9 mouse cellular contexts compared by ENCODE assay signal in genomic region chr7:144074718-144075117, GRCm38 (mm10).
DNase-seq lines count a peak whose midpoint lies in the region; ATAC-seq lines count a peak whose summit lies in the region.
"Had no signal": no experiment of that assay in that cellular context is flagged by ENCODE, and none has a peak within 500 bp of the region (broad histone marks: within the 10 kb centered on the region; RNA-seq: fewer than 3 reads in every experiment).

No protein-coding gene starts in this region.

- H3K4me3 ChIP-seq in heart, embryonic 11.5 days (ENCODE audit: low read depth, low read length) = no peak overlapping the region
- H3K4me3 ChIP-seq: megakaryocyte, embryonic 14.5 days had no signal

- no peaks in the 10 kb centered on the region for H3K27me3 ChIP-seq in heart, embryonic 11.5 days (ENCODE audit: control insufficient read depth, insufficient read depth, low read length)

- 22% methylated on average over 3 of the region's 3 CpGs for WGBS in heart, embryonic 11.5 days (ENCODE audit: insufficient replicate concordance)

- H3K9me3 ChIP-seq in heart, embryonic 11.5 days (replicated peaks; ENCODE audit: control insufficient read depth, low read length) = no peaks in the 10 kb centered on the region

- H3K36me3 ChIP-seq in heart, embryonic 11.5 days (ENCODE audit: control insufficient read depth, insufficient read depth, low read length) = no peaks in the 10 kb centered on the region

- H3K27ac ChIP-seq in heart, embryonic 11.5 days (ENCODE audit: low read depth, low read length) = no peak overlapping the region

- H3K9ac ChIP-seq in heart, embryonic 11.5 days (ENCODE audit: low read depth, low read length) = no peak overlapping the region

- no peak overlapping the region for H3K4me2 ChIP-seq in heart, embryonic 11.5 days

- intact Hi-C loops in heart, postnatal 10 days (cut with DNase I) = loop anchor here (5.0 to 10.0 kb wide), 3 partner anchors 172 to 353 kb away; no protein-coding TSS in a partner anchor
- intact Hi-C loops in heart, postnatal 36 days (cut with DNase I) = loop anchor here (5.0 to 10.0 kb wide), 2 partner anchors 240 to 353 kb away; no protein-coding TSS in a partner anchor
- intact Hi-C loops in left cerebral cortex, postnatal 10 days (cut with DNase I) = loop anchor here (5.0 kb wide), 2 partner anchors 97 to 172 kb away; no protein-coding TSS in a partner anchor

- peak; percentile 64 to 79 for DNase-seq in heart, postnatal 10 days
- peak; percentile 82 for DNase-seq in NIH3T3 (ENCODE audit: low read depth)
- DNase-seq in cerebellum, postnatal 36 days = peak; percentile 62 to 64
- DNase-seq in heart, postnatal 36 days = peak; percentile 29 to 65
- DNase-seq in left cerebral cortex, postnatal 10 days (ENCODE audit: extremely low spot score in 1 of 2, low spot score in 2 of 2) = peak; percentile 69 to 78
- DNase-seq in naive thymus-derived CD4-positive, alpha-beta T cell, adult 2 months (ENCODE audit: low read depth) = peak; percentile 37
- peak; percentile 90 for DNase-seq in testis, postnatal 10 days (ENCODE audit: low spot score)

- ATAC-seq in heart, embryonic 11.5 days (replicated peaks; ENCODE audit: insufficient number of reproducible peaks, low FRiP score, low TSS enrichment) = no peak

- H3K4me1 ChIP-seq in heart, embryonic 11.5 days (ENCODE audit: control insufficient read depth, insufficient read depth, low read length) = no peaks in the 10 kb centered on the region

Comparison
In these comparisons a context has a peak if more than half of its experiments do, and no peak if none do; other contexts are left out.
1. DNase-seq: peak in every context shown above with its lines; median percentile 90 in testis, postnatal 10 days; 82 in NIH3T3; 74 in left cerebral cortex, postnatal 10 days; 72 in heart, postnatal 10 days; 63 in cerebellum, postnatal 36 days; 47 in heart, postnatal 36 days; 37 in naive thymus-derived CD4-positive, alpha-beta T cell, adult 2 months.